Mouse (Mus musculus): ENCODE measurements around the gene 1810009A15Rik. TPM values are rescaled to one million over a fixed set of nuclear protein-coding genes. Genes with fewer than 3 reads are reported as not detected.

1810009A15Rik gene
- total and polyA plus RNA-seq, 3 experiments, result 184 to 189 TPM; not detected in 1

DNA sequence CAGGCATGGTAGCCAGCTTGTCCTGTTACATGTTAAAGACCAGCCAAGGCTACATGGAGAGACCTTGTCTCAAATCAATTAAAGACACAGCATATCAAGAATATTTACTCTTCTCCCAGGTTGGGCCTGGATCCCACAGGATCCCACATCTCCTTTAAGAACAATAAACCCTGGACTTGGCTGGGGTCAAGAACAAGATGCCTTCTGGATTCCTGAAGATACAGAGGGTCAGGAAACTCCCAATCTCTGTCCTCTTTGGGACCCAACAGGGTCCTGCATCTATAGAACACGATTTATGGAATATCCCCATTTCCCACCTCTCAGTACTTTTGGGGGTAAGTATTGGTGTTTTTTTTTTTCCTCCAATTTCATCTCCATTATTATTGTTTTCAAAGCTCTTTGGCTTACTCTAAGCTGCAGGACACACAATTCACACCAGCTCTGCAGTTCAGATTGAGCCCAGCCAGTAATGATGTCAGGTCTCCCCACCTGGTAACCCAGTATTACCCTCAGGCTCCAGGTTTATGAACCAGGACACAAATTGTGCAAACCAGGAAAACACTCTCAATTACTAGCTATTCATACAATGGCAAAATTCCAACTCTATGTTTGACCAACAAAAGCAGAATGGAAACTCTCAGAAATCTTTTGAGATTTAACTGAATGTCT, 1.6 kb upstream of the 1810009A15Rik start:
- H3K79me2 ChIP-seq (ENCODE audit: control insufficient read depth, insufficient read depth, low read length, poor library complexity), result peaks cover 26% of the 10 kb centered on the region
- peaks cover 0 to 30% of the 10 kb centered on the region in 2 experiments; a peak in 2 of 4 replicates for H3K36me3 ChIP-seq (ENCODE audit: control insufficient read depth in 1 of 2, insufficient read depth in 2 of 2, low read length in 2 of 2)
- peak; percentile 66 for DNase-seq (ENCODE audit: low read depth, low spot score)
- no peaks in the 10 kb centered on the region for H3K27me3 ChIP-seq (ENCODE audit: control insufficient read depth in 1 of 2, insufficient read depth in 2 of 2, low read length in 2 of 2)
- H3K9me3 ChIP-seq (replicated peaks; ENCODE audit: insufficient read depth, low read length), result no peaks in the 10 kb centered on the region
- peaks cover 0 to 13% of the 10 kb centered on the region in 2 experiments; a peak in 1 of 4 replicates for H3K4me1 ChIP-seq (ENCODE audit: control insufficient read depth in 1 of 2, insufficient read depth in 2 of 2, low read length in 2 of 2)
- H3K4me3 ChIP-seq (ENCODE audit: control insufficient read depth in 1 of 2, insufficient read depth in 1 of 2, low read depth in 2 of 2, low read length in 2 of 2), result peak overlapping the region; percentile 75 to 85; a peak in 3 of 4 replicates
- peak overlapping the region; percentile 94 for H3K9ac ChIP-seq (ENCODE audit: control insufficient read depth, low read depth, low read length, poor library complexity, severe bottlenecking)
- peak overlapping the region; percentile 91 for H3K27ac ChIP-seq (ENCODE audit: control insufficient read depth, low read depth, low read length)
- TF ChIP-seq E2F4 (IDR thresholded peaks at IDR 0.05; ENCODE audit: borderline replicate concordance, low read depth, low read length) (no peak), HCFC1 (IDR thresholded peaks at IDR 0.05; ENCODE audit: low read depth, low read length) (peak; percentile 38; the same call in 1 of the 2 replicates), MAFK (IDR thresholded peaks at IDR 0.05; ENCODE audit: borderline replicate concordance, low read depth, low read length) (no peak), GATA1 (IDR thresholded peaks at IDR 0.05; ENCODE audit: low read depth, low read length) (no peak), MEF2A (IDR thresholded peaks at IDR 0.05; ENCODE audit: extremely low read depth, insufficient replicate concordance, low read depth, low read length, poor library complexity, severe bottlenecking) (no peak), MYB (IDR thresholded peaks at IDR 0.05; ENCODE audit: low read depth, low read length) (peak; percentile 32; the same call in 1 of the 2 replicates), ZNF384 (IDR thresholded peaks at IDR 0.05; ENCODE audit: low read depth, low read length) (no peak), ELF1 (IDR thresholded peaks at IDR 0.05; ENCODE audit: low read depth, low read length) (no peak), ZKSCAN1 (IDR thresholded peaks at IDR 0.05; ENCODE audit: low read depth, low read length) (no peak), SMC3 (IDR thresholded peaks at IDR 0.05; ENCODE audit: low read depth, low read length) (peak; percentile 33), ETS1 (IDR thresholded peaks at IDR 0.05; ENCODE audit: low read depth, low read length) (no peak), CTCF (IDR thresholded peaks at IDR 0.05 in 2 of 3, conservative IDR thresholded peaks at IDR 0.05 in 1 of 3; ENCODE audit: control insufficient read depth in 1 of 3, insufficient read depth in 1 of 3, low read depth in 2 of 3, low read length in 3 of 3, poor library complexity in 1 of 3, severe bottlenecking in 1 of 3) (no peak), NELFE (IDR thresholded peaks at IDR 0.05; ENCODE audit: low read depth, low read length) (peak; percentile 47; the same call in 1 of the 2 replicates), RCOR1 (IDR thresholded peaks at IDR 0.05; ENCODE audit: low read depth, low read length) (no peak; the same call in 1 of the 2 replicates), ZC3H11A (IDR thresholded peaks at IDR 0.05; ENCODE audit: low read depth, low read length) (no peak), POLR2AphosphoS5 (IDR thresholded peaks at IDR 0.05; ENCODE audit: borderline replicate concordance, low read depth, low read length) (no peak), EP300 (IDR thresholded peaks at IDR 0.05; ENCODE audit: low read depth in 1 of 2, low read length in 2 of 2) (no peak), MAZ (IDR thresholded peaks at IDR 0.05; ENCODE audit: low read depth, low read length) (no peak), USF2 (IDR thresholded peaks at IDR 0.05; ENCODE audit: borderline replicate concordance in 1 of 2, insufficient read depth in 1 of 2, low read depth in 1 of 2, low read length in 2 of 2) (no peak), KAT2A (conservative IDR thresholded peaks at IDR 0.05; ENCODE audit: low read depth, low read length) (no peak; the same call in 1 of the 2 replicates), CHD2 (IDR thresholded peaks at IDR 0.05; ENCODE audit: low read length) (peak; percentile 54; the same call in 1 of the 2 replicates), CHD1 (IDR thresholded peaks at IDR 0.05; ENCODE audit: low read depth, low read length) (no peak), POLR2AphosphoS2 (IDR thresholded peaks at IDR 0.05; ENCODE audit: low read length) (peak; percentile 97; the same call in 1 of the 2 replicates), SIN3A (IDR thresholded peaks at IDR 0.05; ENCODE audit: low read length) (peak; percentile 50), MYC (IDR thresholded peaks at IDR 0.05; ENCODE audit: low read depth, low read length) (peak; percentile 12; the same call in 1 of the 2 replicates), ZMIZ1 (IDR thresholded peaks at IDR 0.05; ENCODE audit: low read depth, low read length) (peak; percentile 67), UBTF (IDR thresholded peaks at IDR 0.05; ENCODE audit: borderline replicate concordance, insufficient read depth, low read depth, low read length) (no peak), USF1 (IDR thresholded peaks at IDR 0.05; ENCODE audit: low read depth, low read length) (no peak), POLR2A (IDR thresholded peaks at IDR 0.05; ENCODE audit: control insufficient read depth in 1 of 2, insufficient read depth in 1 of 2, low read depth in 1 of 2, low read length in 2 of 2, poor library complexity in 1 of 2) (no peak; a peak in 2 of 4 replicates), GABPA (IDR thresholded peaks at IDR 0.05; ENCODE audit: low read depth, low read length) (no peak), TCF12 (IDR thresholded peaks at IDR 0.05; ENCODE audit: low read depth, low read length) (no peak), MAX (IDR thresholded peaks at IDR 0.05; ENCODE audit: low read length) (no peak; the same call in 1 of the 2 replicates), MXI1 (IDR thresholded peaks at IDR 0.05; ENCODE audit: low read depth, low read length) (no peak), TAL1 (IDR thresholded peaks at IDR 0.05; ENCODE audit: low read length) (no peak), NRF1 (IDR thresholded peaks at IDR 0.05; ENCODE audit: insufficient read depth, low read depth, low read length, poor library complexity, severe bottlenecking) (no peak)
